ENCODE assay signal across 34 mouse cellular contexts in genomic region chr8:78433318-78433717, GRCm38 (mm10). TPM values are rescaled to one million over a fixed set of nuclear protein-coding genes. Genes with fewer than 3 reads are reported as not detected.
DNase-seq lines count a peak whose midpoint lies in the region; ATAC-seq lines count a peak whose summit lies in the region.
"Had no signal": no experiment of that assay in that cellular context is flagged by ENCODE, and none has a peak within 500 bp of the region (broad histone marks: within the 10 kb centered on the region; RNA-seq: fewer than 3 reads in every experiment).

No protein-coding gene starts in this region.

- no peak overlapping the region for H3K4me2 ChIP-seq in midbrain, embryonic 11.5 days
- no peak overlapping the region for H3K4me2 ChIP-seq in hindbrain, embryonic 15.5 days
- H3K4me2 ChIP-seq in midbrain, embryonic 14.5 days (ENCODE audit: low read length): peak overlapping the region; percentile 78
- no peak overlapping the region for H3K4me2 ChIP-seq in neural tube, embryonic 14.5 days (ENCODE audit: low read depth, low read length)
- H3K4me2 ChIP-seq: forebrain, embryonic 13.5 days; heart, embryonic 13.5 days; limb, embryonic 12.5 days; liver, embryonic 15.5 days; lung, embryonic 14.5 days had no signal

- H3K27ac ChIP-seq in midbrain, embryonic 11.5 days (ENCODE audit: low read depth, low read length): no peak overlapping the region
- no peak overlapping the region for H3K27ac ChIP-seq in midbrain, embryonic 10.5 days (replicated peaks)
- H3K27ac ChIP-seq in hindbrain, embryonic 15.5 days (replicated peaks): no peak overlapping the region
- H3K27ac ChIP-seq in midbrain, embryonic 14.5 days (replicated peaks; ENCODE audit: low read depth, low read length): no peak overlapping the region
- no peak overlapping the region for H3K27ac ChIP-seq in neural tube, embryonic 14.5 days (ENCODE audit: low read depth, low read length)
- H3K27ac ChIP-seq: forebrain, embryonic 13.5 days; heart, adult 2 months; heart, embryonic 13.5 days; left cerebral cortex, adult 2 months; limb, embryonic 12.5 days; liver, embryonic 15.5 days had no signal

- peaks cover 86% of the 10 kb centered on the region for H3K27me3 ChIP-seq in midbrain, embryonic 11.5 days (ENCODE audit: control insufficient read depth, insufficient read depth, low read length)
- peaks cover 100% of the 10 kb centered on the region for H3K27me3 ChIP-seq in midbrain, embryonic 10.5 days (ENCODE audit: low read depth, poor library complexity, severe bottlenecking)
- peaks cover 76% of the 10 kb centered on the region for H3K27me3 ChIP-seq in hindbrain, embryonic 15.5 days
- peaks cover 49% of the 10 kb centered on the region for H3K27me3 ChIP-seq in midbrain, embryonic 14.5 days (ENCODE audit: control insufficient read depth, insufficient read depth, low read length)
- peaks cover 46% of the 10 kb centered on the region for H3K27me3 ChIP-seq in neural tube, embryonic 14.5 days (ENCODE audit: control insufficient read depth, insufficient read depth, low read length)

- no peaks in the 10 kb centered on the region for H3K36me3 ChIP-seq in midbrain, embryonic 11.5 days (ENCODE audit: control insufficient read depth, insufficient read depth, low read length)
- H3K36me3 ChIP-seq in midbrain, embryonic 10.5 days: no peaks in the 10 kb centered on the region
- no peaks in the 10 kb centered on the region for H3K36me3 ChIP-seq in hindbrain, embryonic 15.5 days
- no peaks in the 10 kb centered on the region for H3K36me3 ChIP-seq in midbrain, embryonic 14.5 days (ENCODE audit: control insufficient read depth, insufficient read depth, low read length)
- H3K36me3 ChIP-seq in neural tube, embryonic 14.5 days (ENCODE audit: control insufficient read depth, insufficient read depth, low read length): no peaks in the 10 kb centered on the region
- H3K36me3 ChIP-seq: heart, embryonic 13.5 days; limb, embryonic 12.5 days; liver, embryonic 15.5 days had no signal

- no peak for ATAC-seq in midbrain, embryonic 11.5 days (ENCODE audit: low FRiP score)
- ATAC-seq in hindbrain, embryonic 15.5 days (ENCODE audit: low FRiP score, low read depth): no peak
- ATAC-seq in midbrain, embryonic 14.5 days (ENCODE audit: low FRiP score, low TSS enrichment): no peak
- no peak for ATAC-seq in neural tube, embryonic 14.5 days (ENCODE audit: low read depth)
- ATAC-seq: forebrain, embryonic 13.5 days; intestine, postnatal 0 days; Patski had no signal

- peaks cover 12% of the 10 kb centered on the region for H3K4me1 ChIP-seq in midbrain, embryonic 11.5 days (ENCODE audit: control insufficient read depth, insufficient read depth, low read length)
- peaks cover 37% of the 10 kb centered on the region for H3K4me1 ChIP-seq in midbrain, embryonic 10.5 days
- H3K4me1 ChIP-seq in hindbrain, embryonic 15.5 days (replicated peaks): peaks cover 41% of the 10 kb centered on the region
- H3K4me1 ChIP-seq in midbrain, embryonic 14.5 days (ENCODE audit: control insufficient read depth, insufficient read depth, low read length): peaks cover 24% of the 10 kb centered on the region
- H3K4me1 ChIP-seq in neural tube, embryonic 14.5 days (ENCODE audit: control insufficient read depth, insufficient read depth, low read length): 0 out of 2 replicates have a peak, but pooled peaks cover 14% of the 10 kb centered on the region
- H3K4me1 ChIP-seq: liver, embryonic 15.5 days had no signal

- DNase-seq in midbrain, embryonic 11.5 days (ENCODE audit: low spot score, missing footprints): peak; percentile 91
- no peak for DNase-seq in midbrain, embryonic 10.5 days (ENCODE audit: low spot score)
- DNase-seq in midbrain, embryonic 14.5 days: no peak
- no peak for DNase-seq in heart, postnatal 25 days (ENCODE audit: low spot score)
- no peak for DNase-seq in thymus, postnatal 36 days
- no peak for DNase-seq in cerebellum, adult 8-10 months
- DNase-seq: adrenal gland, postnatal 25 days; cerebellum, adult 18-20 months; gastrocnemius, postnatal 25 days; heart, adult 2 months; heart, postnatal 10 days; kidney, adult 9 months; kidney, postnatal 14 days; lung, embryonic 14.5 days; lung, postnatal 14 days; right cerebral cortex, adult 18-20 months; spleen, adult 18-20 months; thymus, postnatal 25 days had no signal

- H3K9me3 ChIP-seq in midbrain, embryonic 11.5 days (ENCODE audit: control insufficient read depth, low read length): no peaks in the 10 kb centered on the region
- H3K9me3 ChIP-seq in midbrain, embryonic 10.5 days (replicated peaks): no peaks in the 10 kb centered on the region
- H3K9me3 ChIP-seq in hindbrain, embryonic 15.5 days: no peaks in the 10 kb centered on the region
- H3K9me3 ChIP-seq in midbrain, embryonic 14.5 days (ENCODE audit: control insufficient read depth, low read length): no peaks in the 10 kb centered on the region
- H3K9me3 ChIP-seq in neural tube, embryonic 14.5 days (ENCODE audit: control insufficient read depth, low read length): no peaks in the 10 kb centered on the region
- H3K9me3 ChIP-seq: forebrain, embryonic 13.5 days; heart, embryonic 13.5 days; limb, embryonic 12.5 days; liver, embryonic 15.5 days had no signal

- WGBS in midbrain, embryonic 11.5 days: 14% methylated on average over 5 of the region's 5 CpGs
- WGBS in midbrain, embryonic 10.5 days: 9% methylated on average over 5 of the region's 5 CpGs
- 10% methylated on average over 5 of the region's 5 CpGs for WGBS in hindbrain, embryonic 15.5 days
- 13% methylated on average over 5 of the region's 5 CpGs for WGBS in midbrain, embryonic 14.5 days
- 14% methylated on average over 5 of the region's 5 CpGs for WGBS in neural tube, embryonic 14.5 days

- intact Hi-C loops in heart, postnatal 25 days (cut with DNase I): no loop called here

- H3K9ac ChIP-seq in midbrain, embryonic 11.5 days (ENCODE audit: low read length): no peak overlapping the region
- H3K9ac ChIP-seq in hindbrain, embryonic 15.5 days: no peak overlapping the region
- H3K9ac ChIP-seq in midbrain, embryonic 14.5 days (replicated peaks; ENCODE audit: low read length): peak overlapping the region; percentile 60; the same call in 1 of the 2 replicates
- H3K9ac ChIP-seq in neural tube, embryonic 14.5 days (replicated peaks; ENCODE audit: low read depth, low read length): no peak overlapping the region
- H3K9ac ChIP-seq: forebrain, embryonic 13.5 days; heart, embryonic 13.5 days; limb, embryonic 12.5 days; liver, embryonic 15.5 days; lung, embryonic 14.5 days had no signal

- no peak overlapping the region for H3K4me3 ChIP-seq in midbrain, embryonic 11.5 days (ENCODE audit: low read depth, low read length)
- no peak overlapping the region for H3K4me3 ChIP-seq in midbrain, embryonic 10.5 days
- H3K4me3 ChIP-seq in hindbrain, embryonic 15.5 days: peak overlapping the region; percentile 46; the same call in 1 of the 2 replicates
- H3K4me3 ChIP-seq in midbrain, embryonic 14.5 days (replicated peaks; ENCODE audit: low read depth, low read length): peak overlapping the region; percentile 50
- H3K4me3 ChIP-seq in neural tube, embryonic 14.5 days (ENCODE audit: low read depth, low read length): peak overlapping the region; percentile 40; the same call in 1 of the 2 replicates
- H3K4me3 ChIP-seq: forebrain, embryonic 13.5 days; heart, adult 2 months; heart, embryonic 13.5 days; left cerebral cortex, adult 2 months; limb, embryonic 12.5 days; liver, embryonic 15.5 days; myocyte had no signal

RNA-seq across cellular contexts. Expression of gene Pou4f2, which starts 3.1 kb away (rescaled TPM):
- 0.41 and 0.68 TPM in 2 replicates for polyA plus RNA-seq in midbrain, embryonic 11.5 days (2014; fragmentation: Nextera tagmentation; extraction: Ambion mirVana)
- 0.20 and 0.22 TPM in 2 replicates for polyA plus RNA-seq in midbrain, embryonic 10.5 days (2016; fragmentation: Nextera tagmentation; extraction: Ambion mirVana)
- 4.8 and 6.8 TPM in 2 replicates for polyA plus RNA-seq in hindbrain, embryonic 15.5 days (2015; fragmentation: Nextera tagmentation; extraction: Ambion mirVana)
- polyA plus RNA-seq in midbrain, embryonic 14.5 days (2014; fragmentation: Nextera tagmentation; extraction: Ambion mirVana): 20.9 and 24.5 TPM in 2 replicates
- polyA plus RNA-seq in neural tube, embryonic 14.5 days (2014; fragmentation: Nextera tagmentation; extraction: Ambion mirVana): 3.6 and 5.4 TPM in 2 replicates
- not detected for total RNA-seq in heart, postnatal 25 days (2021)
- total RNA-seq: adrenal gland, postnatal 25 days; gastrocnemius, postnatal 25 days; heart, adult 2 months; heart, postnatal 10 days; layer of hippocampus, postnatal 10 days; left cerebral cortex, adult 2 months; left cerebral cortex, postnatal 25 days; liver, adult 2 months; MEL had no signal
- polyA plus RNA-seq: cortical plate, adult 2 months; forebrain, embryonic 13.5 days; heart, adult 2 months; heart, embryonic 13.5 days; intestine, postnatal 0 days; limb, embryonic 12.5 days; liver, adult 2 months; liver, embryonic 15.5 days; lung, embryonic 14.5 days; myocyte; Patski; stomach, embryonic 16.5 days had no signal

Comparison
In these comparisons a context has a peak if more than half of its experiments do, and no peak if none do; other contexts are left out.
1. H3K4me3 ChIP-seq: peak in hindbrain, embryonic 15.5 days (single experiment), midbrain, embryonic 14.5 days (single experiment) and neural tube, embryonic 14.5 days (single experiment); none in midbrain, embryonic 11.5 days (single experiment) and midbrain, embryonic 10.5 days (single experiment).